Mouse (Mus musculus) hindbrain, postnatal 0 days (tissue): Measurements from ENCODE around the gene Slc8a1. TPM values are rescaled to one million over a fixed set of nuclear protein-coding genes. Genes with fewer than 3 reads are reported as not detected.

Experiments
- ATAC-seq: fragments of 200-750 bp; cut with Nextera tagmentation; 2 replicates; pipeline ENCODE4 v1.8.0; 2017; ENCODE audit warnings: mild to moderate bottlenecking, moderate TSS enrichment, moderate library complexity
- DNase-seq: peaks from one replicate; pipeline ENCODE4 v3.0.0-alpha.2; 2015; ENCODE audit warnings: low spot score
- H3K27ac ChIP-seq: fragments of 300-500 bp; sonication (generic); 2 replicates; pipeline ENCODE4 v1.5.1; 2014; ENCODE audit warnings: mild to moderate bottlenecking
- H3K27me3 ChIP-seq: fragments of 300-500 bp; sonication (generic); 2 replicates; pipeline ENCODE4 v1.6.1; 2014; ENCODE audit warnings: low read length, mixed read lengths; ENCODE audit not compliant: insufficient read depth
- H3K36me3 ChIP-seq: fragments of 300-500 bp; sonication (generic); 2 replicates; pipeline ENCODE4 v1.6.1; 2014; ENCODE audit warnings: low read length, mixed read lengths; ENCODE audit not compliant: insufficient read depth
- H3K4me1 ChIP-seq: fragments of 300-500 bp; sonication (generic); 2 replicates; pipeline ENCODE4 v1.6.1; 2014; ENCODE audit warnings: antibody characterized with exemption, low read length, mixed read lengths; ENCODE audit not compliant: insufficient read depth
- H3K4me2 ChIP-seq: fragments of 300-500 bp; sonication (generic); 2 replicates; pipeline ENCODE4 v1.6.1; 2014; ENCODE audit warnings: low read depth, mild to moderate bottlenecking, low read length, moderate library complexity, mixed read lengths
- H3K4me3 ChIP-seq: fragments of 300-500 bp; sonication (generic); 2 replicates; pipeline ENCODE4 v1.5.1; 2014; ENCODE audit warnings: low read length
- H3K9ac ChIP-seq: fragments of 300-500 bp; sonication (generic); replicated peaks from 2 replicates; pipeline ENCODE4 v1.6.1; 2014; ENCODE audit warnings: mild to moderate bottlenecking, low read length, moderate library complexity, mixed read lengths
- H3K9me3 ChIP-seq: fragments of 300-500 bp; sonication (generic); 2 replicates; pipeline ENCODE4 v1.6.1; 2016; ENCODE audit warnings: low read length, mixed read lengths
- CTCF ChIP-seq: IDR thresholded peaks from 2 replicates; pipeline ENCODE4 v1.5.1; 2016; ENCODE audit warnings: antibody characterized with exemption, control low read depth, low read depth
- WGBS: fragments of 180-500 bp; shearing (Covaris S2); extraction: QIAGEN DNeasy Blood & Tissue Kit; methylation state at CpG from one replicate; pipeline ENCODE4 v1.1.7; 2014; 5-methylcytosine and 5-hydroxymethylcytosine counted together
- polyA plus RNA-seq: library from polyadenylated mRNA; unstranded; fragments of >200 nt; fragmentation: Nextera tagmentation; extraction: Ambion mirVana; gene quantifications from 2 replicates; pipeline ENCODE4 v1.2.1, GENCODE M21; 2015
- total RNA-seq: library from RNA; depleted of rRNA; stranded (reverse); fragments of >200 nt; gene quantifications from 2 replicates; pipeline ENCODE4 v1.2.3, GENCODE M21; 2014

The Slc8a1 gene
- total and polyA plus RNA-seq, 2 experiments from 2014 or later, result 21.3 to 121 TPM

DNA sequence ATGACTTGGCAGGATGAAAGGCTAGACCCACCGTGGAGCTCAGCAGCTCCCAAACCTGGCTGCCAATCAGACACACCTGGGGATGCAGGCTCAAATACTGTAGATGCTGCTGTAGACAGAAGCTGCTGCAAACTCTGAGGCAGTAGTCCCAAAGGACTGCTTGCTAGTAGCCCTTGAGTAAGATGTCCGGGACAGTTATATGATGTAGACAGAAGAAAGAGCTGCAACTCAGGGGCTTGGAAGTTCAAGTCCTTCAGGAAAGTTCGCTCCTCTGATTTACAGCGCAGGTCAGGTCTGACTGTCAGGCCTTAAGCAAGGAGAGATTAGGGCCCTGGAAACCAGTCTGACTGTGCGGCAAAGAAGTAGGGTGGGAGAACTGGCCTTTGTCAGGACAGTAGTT is 66.9 kb downstream of the Slc8a1 start:
- DNase-seq, result peak; percentile 49
- Histone ChIP-seq H3K4me2 (peak overlapping the region; percentile 85; the same call in 1 of the 2 replicates), H3K9me3 (no peaks in the 10 kb centered on the region), H3K27me3 (no peaks in the 10 kb centered on the region), H3K4me3 (no peak overlapping the region), H3K27ac (peak overlapping the region; percentile 96; the same call in 1 of the 2 replicates), H3K4me1 (no peaks in the 10 kb centered on the region), H3K36me3 (no peaks in the 10 kb centered on the region), H3K9ac (no peak overlapping the region)
- no peak for TF ChIP-seq CTCF
- 23% methylated on average over 5 of the region's 5 CpGs for WGBS
- ATAC-seq, result no peak

DNA sequence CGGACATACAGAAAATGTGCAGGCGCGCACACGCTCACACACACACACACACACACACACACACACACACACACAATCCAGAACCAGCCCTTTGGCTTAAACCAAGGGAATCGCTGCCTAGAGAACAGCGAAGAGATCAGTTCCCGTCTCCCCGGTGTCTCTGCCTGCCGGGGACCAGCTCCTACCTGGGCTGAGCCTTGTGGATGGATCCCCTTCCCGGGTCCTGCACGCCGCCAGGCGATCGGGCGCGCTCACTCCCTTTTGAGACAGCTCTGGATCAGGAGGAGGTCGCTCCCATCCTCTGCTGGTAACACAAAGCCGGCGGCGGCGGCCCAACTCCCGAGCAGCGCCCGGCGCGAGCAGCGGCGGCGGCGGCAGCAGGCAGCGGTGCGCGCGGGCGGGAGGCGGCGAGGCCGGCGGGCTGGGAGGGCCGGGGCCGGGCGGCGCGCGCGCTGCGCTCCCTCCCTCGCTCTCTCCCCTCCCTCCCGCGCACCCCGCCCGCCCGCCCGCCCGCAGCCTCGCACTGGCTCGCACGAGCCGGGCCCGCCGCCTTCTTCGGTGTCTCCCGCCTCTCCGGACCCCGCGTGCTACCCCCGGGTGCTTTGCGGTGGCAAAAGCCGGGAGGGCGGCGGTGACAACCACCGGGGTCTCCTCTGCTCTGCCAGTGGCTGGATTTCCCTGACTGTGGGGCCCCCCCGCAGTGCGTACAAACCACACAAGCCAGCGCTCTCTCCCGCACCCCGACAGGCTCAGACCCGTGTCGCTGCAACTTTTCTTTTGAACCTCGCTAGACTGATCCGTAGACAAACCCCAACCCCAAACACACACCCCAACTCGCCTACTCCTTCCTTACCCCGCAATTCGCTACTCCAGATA is 68.1 kb downstream of the Slc8a1 start:
- under 1% methylated on average over 45 of the region's 84 CpGs for WGBS
- peak overlapping the region; percentile 82 for H3K9ac ChIP-seq
- ATAC-seq, result peak; percentile 85
- no peak; the same call in 1 of the 2 replicates for TF ChIP-seq CTCF
- no peaks in the 10 kb centered on the region for H3K36me3 ChIP-seq
- H3K4me2 ChIP-seq, result peak overlapping the region; percentile 85
- no peaks in the 10 kb centered on the region for H3K27me3 ChIP-seq
- H3K4me1 ChIP-seq, result no peaks in the 10 kb centered on the region
- H3K4me3 ChIP-seq, result peak overlapping the region; percentile 84
- no peaks in the 10 kb centered on the region for H3K9me3 ChIP-seq
- peak overlapping the region; percentile 96 for H3K27ac ChIP-seq
- peak; percentile 83 for DNase-seq

GRCm38 (mm10) chr17:81669062-81669815 is 68.9 kb downstream of the Slc8a1 start:
- H3K4me3 ChIP-seq, result peak overlapping the region; percentile 84
- H3K9me3 ChIP-seq, result no peaks in the 10 kb centered on the region
- H3K4me2 ChIP-seq, result peak overlapping the region; percentile 85
- H3K4me1 ChIP-seq, result no peaks in the 10 kb centered on the region
- 2% methylated on average over 22 of the region's 22 CpGs for WGBS
- peak; percentile 39 for TF ChIP-seq CTCF
- ATAC-seq, result peak; percentile 86
- H3K36me3 ChIP-seq, result no peaks in the 10 kb centered on the region
- H3K27me3 ChIP-seq, result no peaks in the 10 kb centered on the region
- peak overlapping the region; percentile 82 for H3K9ac ChIP-seq
- peak overlapping the region; percentile 96 for H3K27ac ChIP-seq
- peak; percentile 69 for DNase-seq

- TF ChIP-seq CTCF, result no peak
- 5% methylated on average over 2 of the region's 2 CpGs for WGBS
- Histone ChIP-seq H3K4me3 (peak overlapping the region; percentile 84), H3K27me3 (no peaks in the 10 kb centered on the region), H3K4me1 (no peaks in the 10 kb centered on the region), H3K36me3 (no peaks in the 10 kb centered on the region), H3K4me2 (peak overlapping the region; percentile 85), H3K9me3 (no peaks in the 10 kb centered on the region), H3K27ac (peak overlapping the region; percentile 96), H3K9ac (peak overlapping the region; percentile 82; the same call in 1 of the 2 replicates)
- DNase-seq (peak; percentile 20), ATAC-seq (peak; percentile 32)
These were observed 69.7 kb downstream of the Slc8a1 start for GRCm38 (mm10) chr17:81668466-81668865.

- Histone ChIP-seq H3K27me3 (no peaks in the 10 kb centered on the region), H3K9ac (no peak overlapping the region; the same call in 1 of the 2 replicates), H3K27ac (peak overlapping the region; percentile 96; the same call in 1 of the 2 replicates), H3K4me1 (no peaks in the 10 kb centered on the region), H3K36me3 (no peaks in the 10 kb centered on the region), H3K4me2 (peak overlapping the region; percentile 85), H3K9me3 (no peaks in the 10 kb centered on the region), H3K4me3 (peak overlapping the region; percentile 84)
- WGBS, result 44% methylated on average over 2 of the region's 2 CpGs
- TF ChIP-seq CTCF, result no peak
- DNase-seq, result no peak
- no peak for ATAC-seq
These were observed 70.2 kb downstream of the Slc8a1 start for GRCm38 (mm10) chr17:81667935-81668334.

- no peaks in the 10 kb centered on the region for H3K27me3 ChIP-seq
- no peak overlapping the region for H3K9ac ChIP-seq
- H3K36me3 ChIP-seq, result no peaks in the 10 kb centered on the region
- H3K4me1 ChIP-seq, result no peaks in the 10 kb centered on the region
- peak; percentile 78 for TF ChIP-seq CTCF
- WGBS, result 45% methylated on average over 2 of the region's 2 CpGs
- peak; percentile 78 for DNase-seq
- H3K9me3 ChIP-seq, result no peaks in the 10 kb centered on the region
- no peak overlapping the region for H3K27ac ChIP-seq
- peak overlapping the region; percentile 85 for H3K4me2 ChIP-seq
- no peak overlapping the region for H3K4me3 ChIP-seq
- no peak for ATAC-seq
These were observed 71.6 kb downstream of the Slc8a1 start for GRCm38 (mm10) chr17:81666551-81666950.
